Mouse (Mus musculus) midbrain, embryonic 12.5 days (tissue): ENCODE measurements around the gene Prl2c1. TPM values are rescaled to one million over a fixed set of nuclear protein-coding genes. Genes with fewer than 3 reads are reported as not detected.
"Not testable (repeated sequence)": the region's sequence is repeated elsewhere in the genome, so short reads cannot be mapped to it uniquely, and the experiment has no call there.

ENCODE experiments used
- ATAC-seq: fragments of 200-750 bp; cut with Nextera tagmentation; 2 replicates; pipeline ENCODE4 v1.8.0; 2017; ENCODE audit warnings: low read depth, moderate TSS enrichment, moderate library complexity; ENCODE audit not compliant: low FRiP score
- H3K27ac ChIP-seq: fragments of 300-500 bp; sonication (generic); replicated peaks from 2 replicates; pipeline ENCODE4 v1.5.1; 2016; ENCODE audit warnings: mild to moderate bottlenecking
- H3K27me3 ChIP-seq: fragments of 300-500 bp; sonication (generic); 2 replicates; pipeline ENCODE4 v1.6.1; 2016; ENCODE audit warnings: mild to moderate bottlenecking
- H3K36me3 ChIP-seq: fragments of 300-500 bp; sonication (generic); 2 replicates; pipeline ENCODE4 v1.6.1; 2016
- H3K4me1 ChIP-seq: fragments of 300-500 bp; sonication (generic); 2 replicates; pipeline ENCODE4 v1.6.1; 2016
- H3K4me2 ChIP-seq: fragments of 300-500 bp; sonication (generic); replicated peaks from 2 replicates; pipeline ENCODE4 v1.6.1; 2016; ENCODE audit warnings: mild to moderate bottlenecking, moderate library complexity
- H3K4me3 ChIP-seq: fragments of 300-500 bp; sonication (generic); 2 replicates; pipeline ENCODE4 v1.5.1; 2016; ENCODE audit warnings: mild to moderate bottlenecking
- H3K9ac ChIP-seq: fragments of 300-500 bp; sonication (generic); replicated peaks from 2 replicates; pipeline ENCODE4 v1.6.1; 2016; ENCODE audit warnings: mild to moderate bottlenecking, moderate library complexity
- H3K9me3 ChIP-seq: fragments of 300-500 bp; sonication (generic); 2 replicates; pipeline ENCODE4 v1.6.1; 2016; ENCODE audit warnings: mild to moderate bottlenecking
- WGBS: fragments of 180-500 bp; shearing (Covaris S2); methylation state at CpG from one replicate; pipeline ENCODE4 v1.1.7; 2016; 5-methylcytosine and 5-hydroxymethylcytosine counted together
- polyA plus RNA-seq: library from polyadenylated mRNA; unstranded; fragments of >200 nt; fragmentation: Nextera tagmentation; extraction: Ambion mirVana; gene quantifications from 2 replicates; pipeline ENCODE4 v1.2.1, GENCODE M21; 2016

Prl2c1 gene
- not detected in 2 replicates for polyA plus RNA-seq

GRCm38 (mm10) chr13:27849042-27849441 is at the start of gene Prl2c1:
Gene Prl2c1, plus strand, starts transcription at chr13:27849342.
- no peaks in the 10 kb centered on the region for H3K27me3 ChIP-seq
- WGBS, result 93% methylated on average over 3 of the region's 3 CpGs
- no peak for ATAC-seq

GRCm38 (mm10) chr13:27801354-27801753 is 47.8 kb upstream of the Prl2c1 start, which contains the start of gene Prl2a1:
Gene Prl2a1, plus strand, starts transcription at chr13:27801654.
- Histone ChIP-seq H3K9ac (no peak within 1 kb of the TSS), H3K4me3 (no peak within 1 kb of the TSS), H3K27me3 (no peaks in the 10 kb centered on the region), H3K4me1 (no peaks in the 10 kb centered on the region), H3K27ac (no peak within 1 kb of the TSS), H3K36me3 (no peaks in the 10 kb centered on the region), H3K4me2 (no peak within 1 kb of the TSS), H3K9me3 (no peaks in the 10 kb centered on the region)
- 79% methylated on average over 1 of the region's 1 CpGs for WGBS
- no peak for ATAC-seq

More at GRCm38 (mm10) chr13:27849042-27849441, at the start of gene Prl2c1:
- H3K4me1 ChIP-seq, result no peaks in the 10 kb centered on the region
- no peak within 1 kb of the TSS for H3K9ac ChIP-seq
- H3K4me3 ChIP-seq, result no peak within 1 kb of the TSS
- no peaks in the 10 kb centered on the region for H3K9me3 ChIP-seq
- H3K36me3 ChIP-seq, result no peaks in the 10 kb centered on the region
- no peak within 1 kb of the TSS for H3K27ac ChIP-seq
- H3K4me2 ChIP-seq, result no peak within 1 kb of the TSS

DNA sequence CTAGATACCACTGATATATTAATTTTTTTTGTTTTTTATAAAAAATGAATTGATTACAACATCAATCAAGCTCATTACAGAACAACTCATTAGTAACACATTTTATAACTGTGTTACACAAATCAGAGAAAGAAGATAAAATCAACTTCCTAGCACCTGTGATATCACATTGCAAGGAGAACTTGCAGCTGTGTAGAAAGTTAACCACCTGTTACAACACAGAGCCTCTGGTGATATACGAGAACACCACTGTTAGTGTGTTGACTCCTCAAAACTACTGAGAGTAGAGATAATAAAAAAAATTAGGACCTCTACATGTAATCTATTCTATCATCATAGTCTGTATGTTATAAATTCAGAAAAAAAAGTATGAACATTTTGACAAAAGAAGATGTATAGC is 46.4 kb upstream of the Prl2c1 start:
- Histone ChIP-seq H3K36me3 (no peaks in the 10 kb centered on the region), H3K27ac (no peak overlapping the region), H3K27me3 (no peaks in the 10 kb centered on the region), H3K4me1 (no peaks in the 10 kb centered on the region), H3K4me3 (no peak overlapping the region), H3K9ac (no peak overlapping the region), H3K4me2 (no peak overlapping the region), H3K9me3 (no peaks in the 10 kb centered on the region)
- ATAC-seq, result no peak
- 85% methylated on average over 1 of the region's 1 CpGs for WGBS

DNA sequence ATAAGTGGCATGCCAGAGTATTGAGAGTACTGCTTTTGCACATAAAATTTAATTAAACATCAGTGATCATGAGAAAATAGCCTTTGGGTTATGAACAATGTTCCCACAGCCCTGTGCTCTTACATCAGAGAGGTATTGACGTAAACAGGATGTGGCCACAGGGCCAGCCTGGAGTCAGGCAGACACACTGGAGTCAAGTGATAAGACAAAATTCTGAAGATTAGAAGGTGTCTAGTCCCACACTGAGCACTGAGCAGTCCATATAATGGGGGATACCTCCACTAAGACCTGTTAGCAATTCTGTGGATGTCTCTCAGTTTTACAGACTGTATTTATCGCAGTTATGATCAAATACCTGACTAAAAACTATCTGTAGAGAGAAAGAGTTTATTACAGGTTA is 55.1 kb downstream of the Prl2c1 start:
- not testable (repeated sequence) for H3K36me3 ChIP-seq, H3K4me1 ChIP-seq, H3K27ac ChIP-seq, H3K9me3 ChIP-seq, H3K4me3 ChIP-seq, ATAC-seq, H3K9ac ChIP-seq, H3K4me2 ChIP-seq, H3K27me3 ChIP-seq
- WGBS, result 85% methylated on average over 2 of the region's 2 CpGs

Other genes starting within 250 kb of the Prl2c1 start
- gene Prl7b1, start 238.8 kb upstream of the Prl2c1 start, polyA plus RNA-seq, result not detected in 2 replicates
- gene Prl7a1, start 206.8 kb upstream of the Prl2c1 start, polyA plus RNA-seq, result not detected in 2 replicates
- not detected in 2 replicates for gene Prl7a2, start 181.3 kb upstream of the Prl2c1 start, polyA plus RNA-seq
- not detected in 2 replicates for gene Prl7d1, start 132.6 kb upstream of the Prl2c1 start, polyA plus RNA-seq
- gene Prl7c1, start 68.5 kb upstream of the Prl2c1 start, polyA plus RNA-seq, result not detected in 2 replicates
- gene Prl2a1, start 47.7 kb upstream of the Prl2c1 start, polyA plus RNA-seq, result not detected in 2 replicates
- not detected in 2 replicates for gene Prl4a1, start 166.9 kb downstream of the Prl2c1 start, polyA plus RNA-seq